Mouse (Mus musculus): ENCODE results near the gene Sh3d21.

The Sh3d21 gene

DNA sequence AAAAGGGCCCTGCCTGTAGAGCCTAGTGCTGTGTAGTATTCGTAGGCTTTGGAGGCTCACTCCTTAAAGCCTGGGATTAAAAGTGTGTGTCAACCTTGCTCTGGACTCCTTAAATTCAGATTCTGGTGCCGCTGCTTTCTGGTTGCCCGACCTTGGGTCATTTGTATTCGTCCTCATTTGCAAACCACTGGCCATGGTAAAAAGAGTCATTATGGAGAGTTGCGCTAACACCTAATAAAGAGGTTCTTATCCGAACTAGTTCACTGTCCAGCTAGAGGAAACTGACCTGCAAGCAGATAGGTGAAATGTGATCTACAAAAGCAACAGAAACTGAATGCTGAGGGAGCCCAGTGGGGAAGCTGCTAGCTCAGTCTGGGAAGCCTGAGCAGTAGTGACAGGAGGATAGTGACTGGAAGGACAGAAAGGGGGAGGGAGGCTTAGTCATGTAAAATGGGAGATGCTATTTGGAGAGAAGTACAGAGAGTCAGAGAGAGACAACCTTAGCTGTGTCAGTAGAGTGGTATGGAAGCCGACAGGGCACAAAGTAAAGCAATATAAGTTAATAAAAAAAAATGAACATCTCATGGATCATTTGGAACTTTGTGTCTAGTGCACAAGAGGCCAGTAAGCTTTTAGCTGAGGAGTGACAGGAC lies 58.0 kb downstream of the Sh3d21 start:
- DNase-seq, result no peak

DNA sequence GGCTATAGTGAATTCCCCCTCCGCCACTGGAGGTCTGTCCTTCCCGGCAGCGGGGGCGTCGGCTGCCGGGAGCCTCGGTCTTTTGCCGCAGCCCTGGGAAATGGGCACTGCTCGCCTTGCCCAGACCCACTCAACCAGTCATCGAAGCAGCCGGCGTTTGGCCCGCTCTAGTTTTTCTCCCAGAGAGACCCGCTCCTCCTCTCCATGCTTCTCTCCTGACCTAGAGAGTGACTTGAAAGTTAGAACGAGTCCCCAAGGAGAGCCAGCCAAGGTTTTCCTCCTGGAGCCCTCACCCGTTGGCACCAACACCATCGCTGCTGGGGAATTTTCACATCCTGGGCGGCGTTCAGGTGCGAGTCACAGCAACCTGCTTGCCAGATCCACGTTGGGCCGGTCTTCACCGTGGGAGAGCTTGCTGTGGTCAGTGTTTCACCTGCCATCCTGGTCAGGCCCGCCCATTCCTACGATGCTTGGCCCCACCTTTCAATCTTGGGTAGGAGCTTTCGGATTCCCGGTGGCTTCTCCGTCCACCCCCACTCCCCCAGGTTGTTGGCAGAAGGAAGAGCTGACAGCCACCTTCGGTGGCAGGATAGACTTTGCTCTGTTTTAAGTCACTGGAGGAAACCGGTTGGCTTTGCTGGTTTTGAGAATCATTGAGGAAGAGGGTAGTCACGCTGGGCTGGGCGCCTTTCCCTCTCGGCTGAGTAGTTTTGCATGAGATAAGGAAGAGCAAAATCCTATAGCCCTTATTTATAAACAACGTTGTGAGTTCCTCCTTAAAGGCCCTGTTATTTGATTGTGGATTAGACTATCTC lies 58.8 kb downstream of the Sh3d21 start:
- peak; percentile 52 for DNase-seq

DNA sequence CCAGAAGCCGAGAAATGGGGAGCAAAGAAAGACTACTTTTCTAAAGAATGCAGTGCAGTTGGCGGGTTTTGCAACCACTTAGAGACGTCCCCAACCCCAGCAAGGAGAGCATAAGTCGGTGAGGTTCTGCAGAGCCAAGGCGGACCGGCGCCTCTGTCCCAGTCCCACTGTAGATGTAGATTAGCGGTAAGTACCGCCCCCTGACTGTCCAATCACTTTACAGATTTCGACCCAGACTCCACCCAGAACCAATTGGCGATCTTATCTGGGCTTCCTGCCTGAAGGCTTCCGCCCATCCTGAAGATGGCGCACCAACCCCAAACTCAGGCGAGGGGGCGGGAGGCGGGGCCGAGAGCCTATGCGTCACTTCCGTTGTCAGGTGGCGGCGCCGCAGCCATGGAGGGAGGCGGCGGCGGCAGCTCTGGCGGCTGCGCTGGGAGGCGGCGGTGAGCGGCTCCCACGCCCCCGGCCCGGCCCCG lies 59.7 kb downstream of the Sh3d21 start, which contains the start of gene Stk40:
TSS of gene Stk40 (plus strand) at position 368 of the 479 bp plus-strand sequence.
- DNase-seq, result peak; percentile 98

DNA sequence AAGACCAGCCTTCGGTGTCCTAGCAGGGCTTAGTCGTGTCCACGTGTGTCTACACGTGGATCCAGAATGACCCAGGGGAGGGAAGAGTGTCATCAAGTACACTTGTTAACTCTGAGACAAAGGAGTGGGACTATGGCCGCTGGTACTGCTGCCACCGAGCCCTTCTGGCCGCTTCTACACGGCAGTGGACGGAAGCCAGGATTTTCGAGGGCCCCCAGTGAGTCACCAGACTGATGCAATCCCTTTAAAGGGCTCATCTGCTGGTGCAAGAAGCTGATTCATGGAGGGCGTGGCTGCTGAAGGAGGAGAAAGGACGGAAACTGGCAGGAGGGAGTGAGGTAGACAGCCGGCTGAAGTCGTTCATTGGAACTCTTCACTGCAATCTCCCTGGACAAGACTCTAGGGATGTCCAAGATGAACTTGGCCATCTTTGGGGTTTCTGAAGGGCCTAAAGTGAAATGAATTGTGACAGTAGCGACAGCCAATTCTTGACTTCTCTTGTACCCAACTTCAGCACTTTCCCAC lies 60.2 kb downstream of the Sh3d21 start:
- DNase-seq, result peak; percentile 93

DNA sequence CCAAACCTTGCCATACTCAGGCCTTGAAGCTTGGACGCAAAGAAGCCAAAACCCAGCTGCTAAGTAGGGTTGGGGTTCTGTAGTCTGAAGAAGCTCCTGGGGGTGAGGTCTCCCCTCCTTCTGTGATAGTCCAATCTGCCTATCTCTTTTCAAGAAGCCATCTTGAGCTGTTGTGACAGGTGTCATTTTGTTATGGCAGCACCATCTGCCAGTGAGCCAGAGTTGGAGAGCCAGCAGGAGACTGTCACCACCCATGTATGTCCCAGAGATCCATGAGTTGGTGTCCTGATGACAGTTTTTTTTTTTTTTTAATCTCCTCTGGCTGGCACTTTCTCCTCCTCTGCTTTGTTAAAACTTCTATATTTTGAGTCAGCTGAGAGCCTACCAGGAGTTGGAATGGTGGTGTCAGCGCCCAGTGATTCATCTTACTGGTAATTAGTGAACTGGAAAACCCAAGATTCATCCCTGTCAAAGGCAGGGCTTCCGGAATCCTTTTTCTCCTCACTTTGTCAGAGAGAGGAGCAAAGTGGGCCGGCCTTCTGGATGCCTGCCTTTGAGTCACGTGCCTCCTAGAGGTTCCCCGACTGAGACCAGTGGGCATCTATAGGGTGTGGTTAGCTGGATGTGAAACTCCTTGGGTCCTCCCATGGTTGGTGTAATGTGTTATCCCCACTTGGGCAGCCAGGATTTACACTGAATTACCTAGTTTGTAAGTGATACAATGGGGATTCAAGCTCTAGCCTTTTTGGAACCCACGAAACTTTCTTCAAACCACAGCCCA lies 61.0 kb downstream of the Sh3d21 start:
- DNase-seq, result peak; percentile 83

DNA sequence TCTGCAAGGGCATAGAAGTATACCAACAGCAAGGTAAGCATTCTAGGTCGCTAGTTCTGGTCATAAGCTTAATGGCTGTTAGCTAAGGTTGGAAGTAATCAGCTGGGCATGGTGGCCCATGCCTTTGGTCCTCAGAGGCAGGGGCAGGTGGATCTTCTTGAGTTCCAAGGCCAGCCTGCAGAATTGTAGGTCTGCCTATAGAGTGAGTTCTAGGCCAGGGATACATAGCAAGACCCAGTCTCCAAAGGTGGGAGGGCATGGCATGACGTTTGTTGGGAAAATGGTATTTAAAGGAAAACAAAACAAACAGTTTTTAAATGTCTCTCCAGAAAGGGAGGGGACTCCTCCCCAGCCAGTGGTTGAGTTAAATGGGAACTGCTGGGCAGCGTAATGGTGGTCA lies 62.5 kb downstream of the Sh3d21 start:
- no peak for DNase-seq

All from liver (tissue).